ENCODE assay signal across 10 mouse cellular contexts in the genomic region with DNA sequence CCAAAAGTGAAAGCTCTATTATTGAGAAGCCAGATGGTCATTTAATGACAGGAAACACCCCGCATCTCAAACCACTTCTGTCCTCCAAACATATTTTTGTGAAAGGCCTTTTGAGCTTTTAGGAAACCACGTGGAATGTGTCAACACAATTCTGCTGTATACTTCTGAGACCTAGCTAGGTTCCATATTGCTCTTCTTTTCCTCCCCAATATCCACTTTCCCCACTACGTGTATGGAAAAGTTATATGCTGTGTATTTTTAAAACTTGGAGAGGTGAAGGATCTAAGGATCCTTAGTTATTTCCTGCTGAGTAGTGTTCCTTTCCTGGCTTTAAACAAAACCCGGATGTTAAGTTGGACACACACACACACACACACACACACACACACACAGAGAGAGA. TPM values are rescaled to one million over a fixed set of nuclear protein-coding genes. Genes with fewer than 3 reads are reported as not detected.
DNase-seq lines count a peak whose midpoint lies in the region; ATAC-seq lines count a peak whose summit lies in the region.
"Had no signal": no experiment of that assay in that cellular context is flagged by ENCODE, and none has a peak within 500 bp of the region (broad histone marks: within the 10 kb centered on the region; RNA-seq: fewer than 3 reads in every experiment).

No protein-coding gene starts in this region.

- no peak overlapping the region for H3K27ac ChIP-seq in hindbrain, embryonic 15.5 days (replicated peaks)

- peaks cover 5% of the 10 kb centered on the region; the same call in 1 of the 2 replicates for H3K4me1 ChIP-seq in hindbrain, embryonic 15.5 days (replicated peaks)

- ATAC-seq in hindbrain, embryonic 15.5 days (ENCODE audit: low FRiP score, low read depth), result no peak
- 0 out of 2 replicates have a peak, but pooled peaks have one; percentile 4 for ATAC-seq in megakaryocyte, adult 5-6 weeks (ENCODE audit: poor library complexity, severe bottlenecking)
- ATAC-seq: CD4-positive, CD25-positive, alpha-beta regulatory T cell, adult 4 months had no signal

- no peak overlapping the region for H3K9ac ChIP-seq in hindbrain, embryonic 15.5 days

- no peaks in the 10 kb centered on the region for H3K9me3 ChIP-seq in hindbrain, embryonic 15.5 days

- peak overlapping the region; percentile 56; the same call in 1 of the 2 replicates for H3K4me2 ChIP-seq in hindbrain, embryonic 15.5 days

- peak; percentile 63 for DNase-seq in heart, adult 8-10 months (ENCODE audit: low spot score)
- no peak for DNase-seq in heart, postnatal 25 days (ENCODE audit: low spot score)
- DNase-seq in embryo, embryonic 11 days, result peak; percentile 18
- DNase-seq in right cerebral cortex, postnatal 36 days (ENCODE audit: low spot score in 2 of 2), result no peak
- DNase-seq in frontal cortex, postnatal 36 days (ENCODE audit: low spot score in 2 of 2), result no peak
- no peak for DNase-seq in layer of hippocampus, adult 11-12 months (ENCODE audit: low spot score)

- no peaks in the 10 kb centered on the region for H3K36me3 ChIP-seq in hindbrain, embryonic 15.5 days

- no peak overlapping the region for H3K4me3 ChIP-seq in hindbrain, embryonic 15.5 days

- 50% methylated on average over 4 of the region's 4 CpGs for WGBS in hindbrain, embryonic 15.5 days

- H3K27me3 ChIP-seq in hindbrain, embryonic 15.5 days, result peaks cover 3% of the 10 kb centered on the region; the same call in 1 of the 2 replicates

- intact Hi-C loops in heart, postnatal 25 days (cut with DNase I), result loop anchor here (5.0 to 10.0 kb wide), 2 partner anchors 36 to 69 kb away; no protein-coding TSS in a partner anchor

RNA-seq across cellular contexts. Expression of a gene that starts 0.3 kb away (rescaled TPM):
- total RNA-seq in heart, adult 8-10 months (2022), result 10 to 100 TPM; 40.1 to 73.9 (median 62.2) TPM
- total RNA-seq in heart, postnatal 25 days (2021), result 10 to 100 TPM; 70.8 to 71.5 TPM
- polyA plus RNA-seq in hindbrain, embryonic 15.5 days (2015; fragmentation: Nextera tagmentation; extraction: Ambion mirVana), result 28.0 and 33.4 TPM in 2 replicates
- 1.3 and 2.5 TPM in 2 replicates for total RNA-seq in megakaryocyte, adult 5-6 weeks (2015)
- total RNA-seq in megakaryocyte, adult 5-6 weeks (2017), result 1.5 TPM in 1 of 2 replicates, not detected in the other
- polyA plus RNA-seq: CD4-positive, CD25-positive, alpha-beta regulatory T cell, adult 4 months had no signal

RNA-seq across cellular contexts. Expression of a gene that starts 9.9 kb away (rescaled TPM):
- not detected for total RNA-seq in heart, adult 8-10 months (2022)
- not detected for total RNA-seq in heart, postnatal 25 days (2021)
- polyA plus RNA-seq in hindbrain, embryonic 15.5 days (2015; fragmentation: Nextera tagmentation; extraction: Ambion mirVana), result not detected in 2 replicates
- not detected in 2 replicates for total RNA-seq in megakaryocyte, adult 5-6 weeks (2015)
- total RNA-seq in megakaryocyte, adult 5-6 weeks (2017), result not detected in 2 replicates
- polyA plus RNA-seq: brain, embryonic 14.5 days; CD4-positive, CD25-positive, alpha-beta regulatory T cell, adult 4 months had no signal

RNA-seq across cellular contexts. Expression of a gene that starts 14.7 kb away (rescaled TPM):
- total RNA-seq in heart, adult 8-10 months (2022), result under 1 TPM; 0.53 to 0.89 (median 0.75) TPM
- 1 to 10 TPM; 1.2 to 1.5 TPM for total RNA-seq in heart, postnatal 25 days (2021)
- polyA plus RNA-seq in hindbrain, embryonic 15.5 days (2015; fragmentation: Nextera tagmentation; extraction: Ambion mirVana), result 0.41 and 0.51 TPM in 2 replicates
- not detected in 2 replicates for total RNA-seq in megakaryocyte, adult 5-6 weeks (2015)
- total RNA-seq in megakaryocyte, adult 5-6 weeks (2017), result 0.33 TPM in 1 of 2 replicates, not detected in the other

Comparison
In these comparisons a context has a peak if more than half of its experiments do, and no peak if none do; other contexts are left out.
1. DNase-seq: peak in heart, adult 8-10 months (single experiment) and embryo, embryonic 11 days (single experiment); none in heart, postnatal 25 days (single experiment), right cerebral cortex, postnatal 36 days (0 of 2), frontal cortex, postnatal 36 days (0 of 2) and layer of hippocampus, adult 11-12 months (single experiment).
2. RNA of a gene that starts 0.3 kb away (total RNA-seq): 70.8 to 71.5 TPM in heart, postnatal 25 days and 40.1 to 73.9 TPM in heart, adult 8-10 months; 1.3 to 2.5 TPM in megakaryocyte, adult 5-6 weeks; every median in the first group is over 10 times any median in the second.